9 mouse cellular contexts compared by ENCODE assay signal in the genomic region with DNA sequence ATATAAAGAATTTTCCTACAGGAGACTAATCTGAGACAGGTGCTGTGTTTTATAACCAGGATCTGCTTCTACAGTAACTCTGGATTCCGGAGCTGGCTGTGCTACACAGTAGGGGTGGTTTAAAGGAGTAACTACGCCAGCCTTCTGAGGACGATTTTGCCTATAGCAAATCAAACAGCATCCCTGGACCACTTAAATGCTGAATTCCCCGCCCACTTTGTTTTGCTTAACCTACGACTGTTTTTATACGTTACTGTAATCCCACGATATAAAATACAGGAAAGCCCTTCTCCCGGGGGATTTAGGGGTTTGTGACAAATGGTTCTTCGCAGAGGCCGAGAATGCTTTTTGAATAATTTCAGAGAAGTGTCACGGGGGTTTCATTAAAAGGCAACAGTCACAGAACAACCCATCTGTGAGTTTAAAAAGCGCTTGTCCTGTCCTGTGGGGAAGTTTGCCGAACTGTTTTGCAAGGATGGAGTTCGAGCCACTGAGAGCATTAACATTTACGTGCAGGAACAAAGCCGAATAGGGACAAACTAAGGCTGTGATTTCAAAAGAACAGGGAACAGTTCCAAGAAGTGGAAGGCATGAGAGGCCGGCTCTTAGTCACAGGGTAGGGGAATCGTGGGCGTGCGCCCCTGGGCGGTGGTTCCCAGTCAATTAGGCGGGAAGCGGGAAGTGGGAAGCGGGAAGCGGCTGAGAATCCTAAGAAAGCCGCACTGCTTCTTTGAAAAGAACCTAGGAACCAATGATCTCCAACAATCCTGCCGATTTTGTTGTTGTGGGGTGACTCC. TPM values are rescaled to one million over a fixed set of nuclear protein-coding genes. Genes with fewer than 3 reads are reported as not detected.
DNase-seq lines count a peak whose midpoint lies in the region; ATAC-seq and TF ChIP-seq lines count a peak whose summit lies in the region.
"Had no signal": no experiment of that assay in that cellular context is flagged by ENCODE, and none has a peak within 500 bp of the region (broad histone marks: within the 10 kb centered on the region; RNA-seq: fewer than 3 reads in every experiment).

No protein-coding gene starts in this region.

- H3K4me3 ChIP-seq in kidney, embryonic 14.5 days (ENCODE audit: low read length) = peak overlapping the region; percentile 5
- peak overlapping the region; percentile 45 for H3K4me3 ChIP-seq in heart, embryonic 13.5 days
- H3K4me3 ChIP-seq in limb, embryonic 12.5 days (replicated peaks) = peak overlapping the region; percentile 25
- H3K4me3 ChIP-seq in midbrain, postnatal 0 days (ENCODE audit: low read depth, low read length) = peak overlapping the region; percentile 19; the same call in 1 of the 2 replicates
- H3K4me3 ChIP-seq: megakaryocyte, embryonic 14.5 days had no signal

- 14% methylated on average over 27 of the region's 27 CpGs for WGBS in kidney, embryonic 14.5 days
- 9% methylated on average over 27 of the region's 27 CpGs for WGBS in heart, embryonic 13.5 days
- WGBS in limb, embryonic 12.5 days = 6% methylated on average over 27 of the region's 27 CpGs
- 15% methylated on average over 27 of the region's 27 CpGs for WGBS in midbrain, postnatal 0 days

- no peak for TF ChIP-seq CTCF in midbrain, postnatal 0 days (IDR thresholded peaks at IDR 0.05)

- peak overlapping the region; percentile 48 for H3K9ac ChIP-seq in kidney, embryonic 14.5 days (ENCODE audit: low read depth, low read length)
- H3K9ac ChIP-seq in heart, embryonic 13.5 days = peak overlapping the region; percentile 75
- H3K9ac ChIP-seq in limb, embryonic 12.5 days (replicated peaks) = peak overlapping the region; percentile 34; the same call in 1 of the 2 replicates
- H3K9ac ChIP-seq in midbrain, postnatal 0 days (replicated peaks; ENCODE audit: low read length, poor library complexity, severe bottlenecking) = no peak overlapping the region

- no peaks in the 10 kb centered on the region for H3K27me3 ChIP-seq in kidney, embryonic 14.5 days (ENCODE audit: control insufficient read depth, insufficient read depth, low read length)
- H3K27me3 ChIP-seq in heart, embryonic 13.5 days (replicated peaks) = peaks cover 14% of the 10 kb centered on the region; the same call in 1 of the 2 replicates
- H3K27me3 ChIP-seq in limb, embryonic 12.5 days = 0 out of 2 replicates have a peak, but pooled peaks cover 6% of the 10 kb centered on the region
- 0 out of 2 replicates have a peak, but pooled peaks cover 12% of the 10 kb centered on the region for H3K27me3 ChIP-seq in midbrain, postnatal 0 days (ENCODE audit: insufficient read depth, low read length)
- H3K27me3 ChIP-seq: megakaryocyte, embryonic 14.5 days had no signal

- DNase-seq in kidney, adult 8-10 months = no peak
- DNase-seq in embryo, embryonic 10.5 days (ENCODE audit: low spot score) = peak; percentile 65
- peak; percentile 35 for DNase-seq in midbrain, postnatal 0 days (ENCODE audit: low spot score)
- no peak for DNase-seq in thymus, postnatal 0 days (ENCODE audit: low spot score)
- no peak for DNase-seq in T-cell, adult 2 months (ENCODE audit: low spot score)

- H3K36me3 ChIP-seq in kidney, embryonic 14.5 days (ENCODE audit: control insufficient read depth, insufficient read depth, low read length) = no peaks in the 10 kb centered on the region
- H3K36me3 ChIP-seq in heart, embryonic 13.5 days = no peaks in the 10 kb centered on the region
- H3K36me3 ChIP-seq in limb, embryonic 12.5 days = no peaks in the 10 kb centered on the region
- H3K36me3 ChIP-seq in midbrain, postnatal 0 days (ENCODE audit: insufficient read depth, low read length) = no peaks in the 10 kb centered on the region

- peaks cover 18% of the 10 kb centered on the region for H3K4me1 ChIP-seq in kidney, embryonic 14.5 days (ENCODE audit: control insufficient read depth, insufficient read depth, low read length)
- peaks cover 29% of the 10 kb centered on the region for H3K4me1 ChIP-seq in heart, embryonic 13.5 days
- H3K4me1 ChIP-seq in limb, embryonic 12.5 days (replicated peaks) = peaks cover 49% of the 10 kb centered on the region
- no peaks in the 10 kb centered on the region for H3K4me1 ChIP-seq in midbrain, postnatal 0 days (ENCODE audit: insufficient read depth, low read length)

- H3K27ac ChIP-seq in kidney, embryonic 14.5 days (ENCODE audit: low read depth, low read length) = peak overlapping the region; percentile 2; the same call in 1 of the 2 replicates
- H3K27ac ChIP-seq in heart, embryonic 13.5 days (replicated peaks) = peak overlapping the region; percentile 39; the same call in 1 of the 2 replicates
- H3K27ac ChIP-seq in limb, embryonic 12.5 days = peak overlapping the region; percentile 80
- H3K27ac ChIP-seq in midbrain, postnatal 0 days (ENCODE audit: low read depth, low read length) = no peak overlapping the region

- H3K9me3 ChIP-seq in kidney, embryonic 14.5 days (ENCODE audit: control insufficient read depth, low read length) = no peaks in the 10 kb centered on the region
- H3K9me3 ChIP-seq in heart, embryonic 13.5 days = no peaks in the 10 kb centered on the region
- no peaks in the 10 kb centered on the region for H3K9me3 ChIP-seq in limb, embryonic 12.5 days
- H3K9me3 ChIP-seq in midbrain, postnatal 0 days (ENCODE audit: low read length) = no peaks in the 10 kb centered on the region

- no peak; the same call in 1 of the 2 replicates for ATAC-seq in kidney, embryonic 14.5 days (ENCODE audit: low FRiP score, low TSS enrichment)
- no peak for ATAC-seq in heart, embryonic 13.5 days (ENCODE audit: extremely low read depth, insufficient number of reproducible peaks, low FRiP score, low TSS enrichment)
- ATAC-seq in limb, embryonic 12.5 days (ENCODE audit: insufficient number of reproducible peaks, insufficient read depth, low FRiP score, low TSS enrichment, low read depth) = peak; percentile 61; the same call in 1 of the 2 replicates
- no peak for ATAC-seq in midbrain, postnatal 0 days (ENCODE audit: low FRiP score)

- H3K4me2 ChIP-seq in kidney, embryonic 14.5 days (replicated peaks; ENCODE audit: low read depth, low read length) = peak overlapping the region; percentile 26
- H3K4me2 ChIP-seq in heart, embryonic 13.5 days = peak overlapping the region; percentile 73
- H3K4me2 ChIP-seq in limb, embryonic 12.5 days = peak overlapping the region; percentile 53
- H3K4me2 ChIP-seq in midbrain, postnatal 0 days (ENCODE audit: low read depth, low read length, poor library complexity, severe bottlenecking) = peak overlapping the region; percentile 47

RNA-seq across cellular contexts. Expression of a gene that starts 49.7 kb away (rescaled TPM):
- 300 and 331 TPM in 2 replicates for polyA plus RNA-seq in kidney, embryonic 14.5 days (2014; fragmentation: Nextera tagmentation; extraction: Ambion mirVana)
- polyA plus RNA-seq in heart, embryonic 13.5 days (2015; fragmentation: Nextera tagmentation; extraction: Ambion mirVana) = 188 and 192 TPM in 2 replicates
- 393 and 427 TPM in 2 replicates for polyA plus RNA-seq in limb, embryonic 12.5 days (2016; fragmentation: Nextera tagmentation; extraction: Ambion mirVana)
- 83.7 and 116 TPM in 2 replicates for total RNA-seq in midbrain, postnatal 0 days (2014; rRNA removed)
- 87.7 and 96.6 TPM in 2 replicates for polyA plus RNA-seq in midbrain, postnatal 0 days (2015; fragmentation: Nextera tagmentation; extraction: Ambion mirVana)
- 292 and 303 TPM in 2 replicates for polyA plus RNA-seq in thymus, postnatal 0 days (2015; fragmentation: Nextera tagmentation; extraction: Ambion mirVana)

Comparison
In these comparisons a context has a peak if more than half of its experiments do, and no peak if none do; other contexts are left out.
1. DNase-seq: peak in embryo, embryonic 10.5 days (single experiment) and midbrain, postnatal 0 days (single experiment); none in kidney, adult 8-10 months (0 of 2), thymus, postnatal 0 days (single experiment) and T-cell, adult 2 months (single experiment).
2. Peak in every context shown above with its lines, with median percentiles within 50 percentile points of each other: H3K4me2 ChIP-seq and H3K4me3 ChIP-seq.